ENCODE assay signal across 8 mouse cellular contexts in the genomic region with DNA sequence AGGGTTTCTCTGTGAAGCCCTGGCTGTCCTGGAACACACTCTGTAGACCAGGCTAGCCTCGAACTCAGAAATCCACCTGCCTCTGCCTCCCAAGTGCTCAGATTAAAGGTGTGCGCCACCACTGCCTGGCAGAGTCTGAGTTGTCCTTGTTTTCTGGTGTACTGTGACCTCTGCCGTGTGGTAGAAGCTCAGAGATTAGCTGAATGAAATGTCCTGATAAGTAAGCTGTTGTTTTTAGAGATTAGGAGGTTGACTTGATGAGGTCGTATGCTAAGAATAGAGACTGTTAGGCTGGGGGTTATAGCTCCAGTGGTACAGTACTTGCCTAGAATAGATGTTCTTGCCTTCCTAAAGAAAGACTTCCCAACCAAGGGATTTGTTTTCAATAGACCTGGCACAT. TPM values are rescaled to one million over a fixed set of nuclear protein-coding genes. Genes with fewer than 3 reads are reported as not detected.
A peak's percentile ranks its signal among the peaks of the same experiment; 100 is the strongest.
DNase-seq lines count a peak whose midpoint lies in the region; ATAC-seq and TF ChIP-seq lines count a peak whose summit lies in the region.

No protein-coding gene starts in this region.

- H3K27me3 ChIP-seq in lung, embryonic 14.5 days (ENCODE audit: insufficient read depth, low read length), result no peaks in the 10 kb centered on the region
- no peaks in the 10 kb centered on the region for H3K27me3 ChIP-seq in forebrain, embryonic 13.5 days
- no peaks in the 10 kb centered on the region for H3K27me3 ChIP-seq in limb, embryonic 13.5 days
- H3K27me3 ChIP-seq in small intestine, adult 2 months (ENCODE audit: control insufficient read depth, insufficient read depth, low read length), result no peaks in the 10 kb centered on the region

- peak overlapping the region; percentile 96 for H3K4me3 ChIP-seq in lung, embryonic 14.5 days (ENCODE audit: low read depth, low read length)
- H3K4me3 ChIP-seq in forebrain, embryonic 13.5 days, result peak overlapping the region; percentile 91
- H3K4me3 ChIP-seq in limb, embryonic 13.5 days, result peak overlapping the region; percentile 94
- no peak overlapping the region for H3K4me3 ChIP-seq in small intestine, adult 2 months (ENCODE audit: low read depth, low read length)

- peak overlapping the region; percentile 72; the same call in 1 of the 2 replicates for H3K27ac ChIP-seq in lung, embryonic 14.5 days (ENCODE audit: low read depth)
- H3K27ac ChIP-seq in forebrain, embryonic 13.5 days, result no peak overlapping the region
- H3K27ac ChIP-seq in limb, embryonic 13.5 days, result no peak overlapping the region
- H3K27ac ChIP-seq in small intestine, adult 2 months (ENCODE audit: insufficient read depth, low read depth, low read length), result peak overlapping the region; percentile 96

- peaks cover 6% of the 10 kb centered on the region for H3K4me1 ChIP-seq in lung, embryonic 14.5 days (ENCODE audit: insufficient read depth)
- peaks cover 34% of the 10 kb centered on the region for H3K4me1 ChIP-seq in forebrain, embryonic 13.5 days
- peaks cover 24% of the 10 kb centered on the region for H3K4me1 ChIP-seq in limb, embryonic 13.5 days
- H3K4me1 ChIP-seq in small intestine, adult 2 months (ENCODE audit: control insufficient read depth, insufficient read depth, insufficient read length, low read length), result peaks cover 3% of the 10 kb centered on the region; the same call in 1 of the 2 replicates

- peaks cover 32% of the 10 kb centered on the region for H3K36me3 ChIP-seq in lung, embryonic 14.5 days (ENCODE audit: insufficient read depth)
- peaks cover 37% of the 10 kb centered on the region for H3K36me3 ChIP-seq in forebrain, embryonic 13.5 days (ENCODE audit: poor library complexity, severe bottlenecking)
- peaks cover 30% of the 10 kb centered on the region for H3K36me3 ChIP-seq in limb, embryonic 13.5 days
- H3K36me3 ChIP-seq in small intestine, adult 2 months (ENCODE audit: control insufficient read depth, insufficient read depth, low read length), result peaks cover 21% of the 10 kb centered on the region

- peak overlapping the region; percentile 85 for H3K4me2 ChIP-seq in lung, embryonic 14.5 days
- H3K4me2 ChIP-seq in forebrain, embryonic 13.5 days, result peak overlapping the region; percentile 82
- peak overlapping the region; percentile 86 for H3K4me2 ChIP-seq in limb, embryonic 13.5 days (replicated peaks)

- WGBS in lung, embryonic 14.5 days, result 70% methylated on average over 4 of the region's 4 CpGs
- 93% methylated on average over 4 of the region's 4 CpGs for WGBS in forebrain, embryonic 13.5 days
- WGBS in limb, embryonic 13.5 days, result 81% methylated on average over 4 of the region's 4 CpGs
- WGBS in small intestine, adult 2 months, result 48% methylated on average over 4 of the region's 4 CpGs

- ATAC-seq in lung, embryonic 14.5 days (ENCODE audit: insufficient read depth), result no peak
- ATAC-seq in forebrain, embryonic 13.5 days, result no peak
- no peak for ATAC-seq in limb, embryonic 13.5 days (ENCODE audit: low FRiP score, low read depth)

- no peak for TF ChIP-seq CTCF in lung, embryonic 14.5 days (IDR thresholded peaks at IDR 0.05; ENCODE audit: low read depth)
- TF ChIP-seq CTCF in small intestine, adult 2 months (IDR thresholded peaks at IDR 0.05; ENCODE audit: extremely low read depth, insufficient read length, insufficient replicate concordance, low read depth, low read length), result no peak

- H3K9me3 ChIP-seq in lung, embryonic 14.5 days (ENCODE audit: low read depth, low read length), result no peaks in the 10 kb centered on the region
- H3K9me3 ChIP-seq in forebrain, embryonic 13.5 days (replicated peaks), result no peaks in the 10 kb centered on the region
- no peaks in the 10 kb centered on the region for H3K9me3 ChIP-seq in limb, embryonic 13.5 days

- TF ChIP-seq POLR2A in small intestine, adult 2 months (IDR thresholded peaks at IDR 0.05; ENCODE audit: low read depth, low read length), result no peak

- H3K9ac ChIP-seq in lung, embryonic 14.5 days, result peak overlapping the region; percentile 75
- H3K9ac ChIP-seq in forebrain, embryonic 13.5 days, result peak overlapping the region; percentile 89
- peak overlapping the region; percentile 84; the same call in 1 of the 2 replicates for H3K9ac ChIP-seq in limb, embryonic 13.5 days

- no peak for DNase-seq in lung, embryonic 14.5 days
- DNase-seq in lung, postnatal 4 days, result no peak
- no peak for DNase-seq in gastrocnemius, postnatal 4 days (ENCODE audit: low spot score in 2 of 2)
- no peak for DNase-seq in adrenal gland, postnatal 14 days
- DNase-seq in left cerebral cortex, adult 18-20 months (ENCODE audit: low spot score in 2 of 2), result no peak

RNA-seq across cellular contexts. Expression of a gene that starts 1.2 kb away (rescaled TPM):
- polyA plus RNA-seq in lung, embryonic 14.5 days (2014; fragmentation: Nextera tagmentation; extraction: Ambion mirVana), result 321 and 332 TPM in 2 replicates
- 317 and 330 TPM in 2 replicates for polyA plus RNA-seq in forebrain, embryonic 13.5 days (2015; fragmentation: Nextera tagmentation; extraction: Ambion mirVana)
- 426 and 428 TPM in 2 replicates for polyA plus RNA-seq in limb, embryonic 13.5 days (2015; fragmentation: Nextera tagmentation; extraction: Ambion mirVana)
- polyA plus RNA-seq in small intestine, adult 2 months (2012; rRNA removed), result 30.5 and 70.2 TPM in 2 replicates
- 100 to 1,000 TPM; 272 TPM for total RNA-seq in gastrocnemius, postnatal 4 days (2021)
- 359 and 362 TPM in 2 replicates for total RNA-seq in adrenal gland, postnatal 14 days (2021)
- 100 to 1,000 TPM; 159 to 170 TPM for total RNA-seq in left cerebral cortex, adult 18-20 months (2021)

RNA-seq across cellular contexts. Expression of a gene that starts 1.2 kb away (rescaled TPM):
- polyA plus RNA-seq in lung, embryonic 14.5 days (2014; fragmentation: Nextera tagmentation; extraction: Ambion mirVana), result 20.1 and 24.9 TPM in 2 replicates
- polyA plus RNA-seq in forebrain, embryonic 13.5 days (2015; fragmentation: Nextera tagmentation; extraction: Ambion mirVana), result 30.9 and 38.1 TPM in 2 replicates
- 30.3 and 35.8 TPM in 2 replicates for polyA plus RNA-seq in limb, embryonic 13.5 days (2015; fragmentation: Nextera tagmentation; extraction: Ambion mirVana)
- 19.0 and 36.7 TPM in 2 replicates for polyA plus RNA-seq in small intestine, adult 2 months (2012; rRNA removed)
- total RNA-seq in gastrocnemius, postnatal 4 days (2021), result 10 to 100 TPM; 24.7 to 33.9 TPM
- 30.4 and 34.1 TPM in 2 replicates for total RNA-seq in adrenal gland, postnatal 14 days (2021)
- 10 to 100 TPM; 30.3 to 32.0 TPM for total RNA-seq in left cerebral cortex, adult 18-20 months (2021)

RNA-seq across cellular contexts. Expression of a gene that starts 8.1 kb away (rescaled TPM):
- 20.9 and 21.3 TPM in 2 replicates for polyA plus RNA-seq in lung, embryonic 14.5 days (2014; fragmentation: Nextera tagmentation; extraction: Ambion mirVana)
- 25.3 and 26.7 TPM in 2 replicates for polyA plus RNA-seq in forebrain, embryonic 13.5 days (2015; fragmentation: Nextera tagmentation; extraction: Ambion mirVana)
- 13.5 and 13.7 TPM in 2 replicates for polyA plus RNA-seq in limb, embryonic 13.5 days (2015; fragmentation: Nextera tagmentation; extraction: Ambion mirVana)
- polyA plus RNA-seq in small intestine, adult 2 months (2012; rRNA removed), result 1.4 and 1.9 TPM in 2 replicates
- 1 to 10 TPM; 2.4 to 3.1 TPM for total RNA-seq in gastrocnemius, postnatal 4 days (2021)
- total RNA-seq in adrenal gland, postnatal 14 days (2021), result 6.8 and 13.2 TPM in 2 replicates
- 10 to 100 TPM; 29.8 to 32.8 TPM for total RNA-seq in left cerebral cortex, adult 18-20 months (2021)

RNA-seq across cellular contexts. Expression of a gene that starts 14.5 kb away (rescaled TPM):
- polyA plus RNA-seq in lung, embryonic 14.5 days (2014; fragmentation: Nextera tagmentation; extraction: Ambion mirVana), result 33.1 and 34.3 TPM in 2 replicates
- polyA plus RNA-seq in forebrain, embryonic 13.5 days (2015; fragmentation: Nextera tagmentation; extraction: Ambion mirVana), result 94.9 and 95.4 TPM in 2 replicates
- 53.0 and 54.0 TPM in 2 replicates for polyA plus RNA-seq in limb, embryonic 13.5 days (2015; fragmentation: Nextera tagmentation; extraction: Ambion mirVana)
- polyA plus RNA-seq in small intestine, adult 2 months (2012; rRNA removed), result 2.9 and 3.9 TPM in 2 replicates
- 10 to 100 TPM; 15.9 to 16.7 TPM for total RNA-seq in gastrocnemius, postnatal 4 days (2021)
- total RNA-seq in adrenal gland, postnatal 14 days (2021), result 16.9 and 21.2 TPM in 2 replicates
- total RNA-seq in left cerebral cortex, adult 18-20 months (2021), result 100 to 1,000 TPM; 140 to 145 TPM

RNA-seq across cellular contexts. Expression of a gene that starts 34.0 kb away (rescaled TPM):
- 617 and 664 TPM in 2 replicates for polyA plus RNA-seq in lung, embryonic 14.5 days (2014; fragmentation: Nextera tagmentation; extraction: Ambion mirVana)
- polyA plus RNA-seq in forebrain, embryonic 13.5 days (2015; fragmentation: Nextera tagmentation; extraction: Ambion mirVana), result 489 and 518 TPM in 2 replicates
- 633 and 719 TPM in 2 replicates for polyA plus RNA-seq in limb, embryonic 13.5 days (2015; fragmentation: Nextera tagmentation; extraction: Ambion mirVana)
- polyA plus RNA-seq in small intestine, adult 2 months (2012; rRNA removed), result 1,021 and 1,249 TPM in 2 replicates
- 100 to 1,000 TPM in 1 of 2 experiments, 10 to 100 TPM in 1; 91.8 to 108 TPM for total RNA-seq in gastrocnemius, postnatal 4 days (2021)
- 551 and 754 TPM in 2 replicates for total RNA-seq in adrenal gland, postnatal 14 days (2021)
- 100 to 1,000 TPM in 1 of 2 experiments, 10 to 100 TPM in 1; 99.8 to 110 TPM for total RNA-seq in left cerebral cortex, adult 18-20 months (2021)

Comparison
In these comparisons a context has a peak if more than half of its experiments do, and no peak if none do; other contexts are left out.
1. H3K27ac ChIP-seq: peak in lung, embryonic 14.5 days (single experiment) and small intestine, adult 2 months (single experiment); none in forebrain, embryonic 13.5 days (single experiment) and limb, embryonic 13.5 days (single experiment).
2. Peak in every context shown above with its lines, with median percentiles within 50 percentile points of each other: H3K4me2 ChIP-seq and H3K9ac ChIP-seq.